Mouse (Mus musculus): Measurements from ENCODE around the gene Pank1. TPM values are rescaled to one million over a fixed set of nuclear protein-coding genes. Genes with fewer than 3 reads are reported as not detected.

The Pank1 gene
- polyA plus RNA-seq, 1 experiment, result 0.75 TPM

GRCm38 (mm10) chr19:34758754-34759153, 120.5 kb downstream of the Pank1 start:
- Histone ChIP-seq H3K36me3 (ENCODE audit: control insufficient read depth, insufficient read depth, low read length) (no peaks in the 10 kb centered on the region), H3K27ac (ENCODE audit: insufficient read depth, low read length) (no peak overlapping the region), H3K4me3 (ENCODE audit: extremely low read depth, insufficient read depth, insufficient read length) (no peak overlapping the region), H3K4me1 (ENCODE audit: control insufficient read depth, insufficient read depth, insufficient read length) (no peaks in the 10 kb centered on the region), H3K27me3 (ENCODE audit: control insufficient read depth, insufficient read depth, low read length) (no peaks in the 10 kb centered on the region)
- no peak for DNase-seq (ENCODE audit: low read depth in 1 of 2, low spot score in 2 of 2)
- WGBS, result 88% methylated on average over 1 of the region's 1 CpGs
- no peak for TF ChIP-seq CTCF (IDR thresholded peaks at IDR 0.05; ENCODE audit: extremely low read depth, insufficient read depth, insufficient read length, insufficient replicate concordance)
- TF ChIP-seq POLR2A (IDR thresholded peaks at IDR 0.05; ENCODE audit: low read depth, low read length), result no peak

Other genes with a start within 250 kb of the Pank1 start
- 0.05 and 0.11 TPM in 2 replicates for gene Ifit1bl2, start 238.7 kb downstream of the Pank1 start, polyA plus RNA-seq (2012; rRNA removed)
- gene Ifit1, start 238.6 kb downstream of the Pank1 start, polyA plus RNA-seq (2012; rRNA removed), result 2.0 and 2.4 TPM in 2 replicates
- 0.22 and 0.27 TPM in 2 replicates for gene Slc16a12, start 132.2 kb downstream of the Pank1 start, polyA plus RNA-seq (2012; rRNA removed)
- gene Kif20b, start 42.9 kb upstream of the Pank1 start, polyA plus RNA-seq (2012; rRNA removed), result 0.32 and 0.47 TPM in 2 replicates